Mouse (Mus musculus) liver, embryonic 16.5 days (tissue): ENCODE results near the gene Ino80b. TPM values are rescaled to one million over a fixed set of nuclear protein-coding genes. Genes with fewer than 3 reads are reported as not detected.

Experiments
- ATAC-seq: fragments of 200-750 bp; cut with Nextera tagmentation; 2 replicates; pipeline ENCODE4 v1.8.0; 2017; ENCODE audit warnings: low read depth, mild to moderate bottlenecking, moderate number of reproducible peaks, moderate library complexity
- H3K27ac ChIP-seq: fragments of 300-500 bp; sonication (generic); 2 replicates; pipeline ENCODE4 v1.5.1; 2014; ENCODE audit warnings: mild to moderate bottlenecking, low read length
- H3K27me3 ChIP-seq: fragments of 300-500 bp; sonication (generic); 2 replicates; pipeline ENCODE4 v1.6.1; 2014; ENCODE audit warnings: low read depth, low read length, mixed read lengths; ENCODE audit not compliant: control insufficient read depth, insufficient read depth
- H3K36me3 ChIP-seq: fragments of 300-500 bp; sonication (generic); 2 replicates; pipeline ENCODE4 v1.6.1; 2014; ENCODE audit warnings: mild to moderate bottlenecking; ENCODE audit not compliant: control insufficient read depth, insufficient read depth
- H3K4me1 ChIP-seq: fragments of 300-500 bp; sonication (generic); 2 replicates; pipeline ENCODE4 v1.6.1; 2014; ENCODE audit warnings: low read depth, low read length, mixed read lengths; ENCODE audit not compliant: control insufficient read depth
- H3K4me2 ChIP-seq: fragments of 300-500 bp; sonication (generic); 2 replicates; pipeline ENCODE4 v1.6.1; 2014; ENCODE audit warnings: low read depth, low read length, mixed read lengths
- H3K4me3 ChIP-seq: fragments of 300-500 bp; sonication (generic); 2 replicates; pipeline ENCODE4 v1.5.1; 2014; ENCODE audit warnings: low read depth, mild to moderate bottlenecking, low read length
- H3K9ac ChIP-seq: fragments of 300-500 bp; sonication (generic); 2 replicates; pipeline ENCODE4 v1.6.1; 2014; ENCODE audit warnings: low read depth, low read length
- H3K9me3 ChIP-seq: fragments of 300-500 bp; sonication (generic); replicated peaks from 2 replicates; pipeline ENCODE4 v1.6.1; 2016; ENCODE audit warnings: low read length; ENCODE audit not compliant: control insufficient read depth
- WGBS: fragments of 180-500 bp; shearing (Covaris S2); extraction: QIAGEN DNeasy Blood & Tissue Kit; methylation state at CpG from one replicate; pipeline ENCODE4 v1.1.7; 2014; ENCODE audit not compliant: insufficient replicate concordance; 5-methylcytosine and 5-hydroxymethylcytosine counted together
- polyA plus RNA-seq: library from polyadenylated mRNA; unstranded; fragments of >200 nt; fragmentation: Nextera tagmentation; extraction: Ambion mirVana; gene quantifications from 2 replicates; pipeline ENCODE4 v1.2.1, GENCODE M21; 2015

Gene Ino80b
- polyA plus RNA-seq, 1 experiment from 2014 or later = 5.2 TPM

GRCm38 (mm10) chr6:83122961-83123360 is 2.3 kb downstream of the Ino80b start:
- Histone ChIP-seq H3K36me3 (peaks cover 5% of the 10 kb centered on the region; the same call in 1 of the 2 replicates), H3K4me3 (no peak overlapping the region), H3K4me1 (peaks cover 39% of the 10 kb centered on the region), H3K27me3 (no peaks in the 10 kb centered on the region), H3K4me2 (no peak overlapping the region), H3K9ac (no peak overlapping the region), H3K9me3 (no peaks in the 10 kb centered on the region), H3K27ac (no peak overlapping the region)
- no peak for ATAC-seq
- WGBS = 87% methylated on average over 5 of the region's 5 CpGs

GRCm38 (mm10) chr6:83121863-83122710 is 3.1 kb downstream of the Ino80b start:
- peaks cover 39% of the 10 kb centered on the region for H3K4me1 ChIP-seq
- 3% methylated on average over 45 of the region's 52 CpGs for WGBS
- peak; percentile 31 for ATAC-seq
- H3K4me3 ChIP-seq = peak overlapping the region; percentile 77
- H3K27me3 ChIP-seq = no peaks in the 10 kb centered on the region
- peak overlapping the region; percentile 99 for H3K4me2 ChIP-seq
- peaks cover 8% of the 10 kb centered on the region; the same call in 1 of the 2 replicates for H3K36me3 ChIP-seq
- H3K27ac ChIP-seq = peak overlapping the region; percentile 96
- peak overlapping the region; percentile 91 for H3K9ac ChIP-seq
- H3K9me3 ChIP-seq = no peaks in the 10 kb centered on the region

- Histone ChIP-seq H3K27ac (peak within 1 kb of the TSS; percentile 96), H3K4me1 (peaks cover 45% of the 10 kb centered on the region)
Observed at GRCm38 (mm10) chr6:83120930-83121862, 4.0 kb downstream of the Ino80b start, which contains the start of gene Wbp1. Gene Wbp1, minus strand, starts transcription at chr6:83121559.

GRCm38 (mm10) chr6:83119734-83120051 is 5.5 kb downstream of the Ino80b start:
- H3K9ac ChIP-seq = no peak overlapping the region

More at GRCm38 (mm10) chr6:83120930-83121862, 4.0 kb downstream of the Ino80b start, which contains the start of gene Wbp1:
- peak; percentile 93 for ATAC-seq
- Histone ChIP-seq H3K27me3 (no peaks in the 10 kb centered on the region), H3K4me2 (peak within 1 kb of the TSS; percentile 99), H3K9ac (peak within 1 kb of the TSS; percentile 91), H3K9me3 (no peaks in the 10 kb centered on the region), H3K4me3 (peak within 1 kb of the TSS; percentile 77), H3K36me3 (peaks cover 8% of the 10 kb centered on the region; the same call in 1 of the 2 replicates)
- under 1% methylated on average over 38 of the region's 38 CpGs for WGBS

GRCm38 (mm10) chr6:83118825-83119733 is 6.2 kb downstream of the Ino80b start:
- peaks cover 51% of the 10 kb centered on the region for H3K4me1 ChIP-seq
- no peak for ATAC-seq
- peaks cover 8% of the 10 kb centered on the region; the same call in 1 of the 2 replicates for H3K36me3 ChIP-seq
- WGBS = 63% methylated on average over 14 of the region's 14 CpGs
- no peak overlapping the region for H3K4me3 ChIP-seq
- no peaks in the 10 kb centered on the region for H3K27me3 ChIP-seq
- no peaks in the 10 kb centered on the region for H3K9me3 ChIP-seq
- H3K9ac ChIP-seq = no peak overlapping the region
- no peak overlapping the region for H3K4me2 ChIP-seq
- H3K27ac ChIP-seq = no peak overlapping the region

More at GRCm38 (mm10) chr6:83119734-83120051, 5.5 kb downstream of the Ino80b start:
- no peaks in the 10 kb centered on the region for H3K27me3 ChIP-seq
- H3K4me1 ChIP-seq = peaks cover 49% of the 10 kb centered on the region
- no peak for ATAC-seq
- H3K9me3 ChIP-seq = no peaks in the 10 kb centered on the region
- peaks cover 8% of the 10 kb centered on the region; the same call in 1 of the 2 replicates for H3K36me3 ChIP-seq
- WGBS = 84% methylated on average over 7 of the region's 7 CpGs
- no peak overlapping the region for H3K27ac ChIP-seq
- H3K4me3 ChIP-seq = no peak overlapping the region
- no peak overlapping the region for H3K4me2 ChIP-seq

- Histone ChIP-seq H3K4me1 (peaks cover 49% of the 10 kb centered on the region), H3K9me3 (no peaks in the 10 kb centered on the region), H3K4me3 (no peak overlapping the region), H3K9ac (no peak overlapping the region), H3K27me3 (no peaks in the 10 kb centered on the region), H3K36me3 (peaks cover 8% of the 10 kb centered on the region; the same call in 1 of the 2 replicates), H3K4me2 (no peak overlapping the region), H3K27ac (no peak overlapping the region)
- ATAC-seq = no peak
- WGBS = 82% methylated on average over 11 of the region's 11 CpGs
Observed at GRCm38 (mm10) chr6:83118369-83118768, 6.9 kb downstream of the Ino80b start.

- H3K4me3 ChIP-seq = no peak overlapping the region
- H3K36me3 ChIP-seq = peaks cover 8% of the 10 kb centered on the region; the same call in 1 of the 2 replicates
- H3K9ac ChIP-seq = no peak overlapping the region
- no peak overlapping the region for H3K27ac ChIP-seq
- no peak for ATAC-seq
- H3K4me1 ChIP-seq = peaks cover 46% of the 10 kb centered on the region
- H3K4me2 ChIP-seq = no peak overlapping the region
- H3K27me3 ChIP-seq = no peaks in the 10 kb centered on the region
- no peaks in the 10 kb centered on the region for H3K9me3 ChIP-seq
- WGBS = 84% methylated on average over 13 of the region's 13 CpGs
Observed at GRCm38 (mm10) chr6:83117616-83118015, 7.6 kb downstream of the Ino80b start.

GRCm38 (mm10) chr6:83117165-83117438 is 8.1 kb downstream of the Ino80b start:
- Histone ChIP-seq H3K4me1 (peaks cover 40% of the 10 kb centered on the region), H3K9me3 (no peaks in the 10 kb centered on the region), H3K27ac (no peak overlapping the region), H3K36me3 (peaks cover 8% of the 10 kb centered on the region; the same call in 1 of the 2 replicates), H3K9ac (no peak overlapping the region), H3K27me3 (no peaks in the 10 kb centered on the region), H3K4me2 (no peak overlapping the region), H3K4me3 (no peak overlapping the region)
- 75% methylated on average over 4 of the region's 4 CpGs for WGBS
- no peak for ATAC-seq
